Mouse (Mus musculus): ENCODE data around the gene Lrp3.
A peak's percentile ranks its signal among the peaks of the same experiment; 100 is the strongest.
"Not testable (repeated sequence)": the region's sequence is repeated elsewhere in the genome, so short reads cannot be mapped to it uniquely, and the experiment has no call there.

Gene Lrp3

GRCm38 (mm10) chr7:35215225-35215624 is at the start of gene Lrp3:
TSS of gene Lrp3 (minus strand) at chr7:35215498.
- DNase-seq: peak; percentile 74

GRCm38 (mm10) chr7:35264746-35265145 is 49.4 kb upstream of the Lrp3 start:
- peak; percentile 23 for DNase-seq

GRCm38 (mm10) chr7:35263595-35264489 is 48.5 kb upstream of the Lrp3 start:
- no peak for DNase-seq

- DNase-seq: no peak
These were observed 44.1 kb upstream of the Lrp3 start for GRCm38 (mm10) chr7:35259384-35259783.

- no peak for DNase-seq
These were observed 43.0 kb upstream of the Lrp3 start for GRCm38 (mm10) chr7:35258294-35258693.

GRCm38 (mm10) chr7:35252041-35252558 is 36.8 kb upstream of the Lrp3 start:
- peak; percentile 35 for DNase-seq

- DNase-seq: not testable (repeated sequence)
These were observed 22.6 kb upstream of the Lrp3 start for GRCm38 (mm10) chr7:35237935-35238334.

GRCm38 (mm10) chr7:35235308-35235707 is 20.0 kb upstream of the Lrp3 start:
- peak; percentile 61 for DNase-seq

GRCm38 (mm10) chr7:35234361-35235245 is 19.3 kb upstream of the Lrp3 start:
- peak; percentile 99 for DNase-seq

- DNase-seq: no peak
These were observed 18.6 kb upstream of the Lrp3 start for GRCm38 (mm10) chr7:35233861-35234260.

- DNase-seq: no peak
These were observed 17.6 kb upstream of the Lrp3 start for GRCm38 (mm10) chr7:35232796-35233455.

GRCm38 (mm10) chr7:35230333-35230732 is 15.0 kb upstream of the Lrp3 start:
- DNase-seq: peak; percentile 55

- no peak for DNase-seq
These were observed 5.5 kb upstream of the Lrp3 start for GRCm38 (mm10) chr7:35220694-35221365.

GRCm38 (mm10) chr7:35215731-35216130 is 433 bp upstream of the Lrp3 start:
- no peak for DNase-seq

- DNase-seq: peak; percentile 51
These were observed 666 bp downstream of the Lrp3 start for GRCm38 (mm10) chr7:35214442-35215222.

GRCm38 (mm10) chr7:35211791-35212190 is 3.5 kb downstream of the Lrp3 start:
- DNase-seq: no peak

GRCm38 (mm10) chr7:35199755-35200154 is 15.5 kb downstream of the Lrp3 start:
- DNase-seq: no peak

GRCm38 (mm10) chr7:35198981-35199754 is 16.1 kb downstream of the Lrp3 start:
- DNase-seq: no peak

GRCm38 (mm10) chr7:35197022-35197421 is 18.3 kb downstream of the Lrp3 start:
- DNase-seq: no peak

- no peak for DNase-seq
These were observed 24.0 kb downstream of the Lrp3 start for GRCm38 (mm10) chr7:35191276-35191675.

GRCm38 (mm10) chr7:35189699-35190098 is 25.6 kb downstream of the Lrp3 start:
- no peak for DNase-seq

Data from right cerebral cortex, postnatal 4 days (tissue).